8 mouse cellular contexts compared by ENCODE assay signal in the genomic region with DNA sequence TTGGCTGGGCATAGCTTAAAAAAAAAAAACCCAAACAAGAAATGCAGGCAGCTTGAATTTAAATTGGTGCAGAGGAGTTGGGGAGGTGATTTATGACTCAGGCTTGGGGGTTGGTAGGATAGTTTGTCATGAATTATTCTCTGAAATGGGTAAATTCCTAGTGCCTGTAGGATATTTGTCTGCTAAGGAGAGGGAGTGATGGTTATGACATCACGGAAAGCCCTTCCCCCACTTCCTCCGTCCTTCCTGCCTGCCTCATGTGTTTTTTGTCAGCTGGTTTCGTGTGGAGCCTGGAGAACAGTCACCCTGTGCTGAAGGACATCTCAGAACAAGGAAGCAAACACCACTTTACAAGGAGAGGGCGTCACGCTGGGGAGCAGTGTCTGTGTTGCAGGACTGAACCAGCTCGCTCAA. TPM values are rescaled to one million over a fixed set of nuclear protein-coding genes. Genes with fewer than 3 reads are reported as not detected.
DNase-seq lines count a peak whose midpoint lies in the region; ATAC-seq and TF ChIP-seq lines count a peak whose summit lies in the region.

No protein-coding gene starts in this region.

- no peaks in the 10 kb centered on the region for H3K9me3 ChIP-seq in forebrain, embryonic 13.5 days (replicated peaks)
- no peaks in the 10 kb centered on the region for H3K9me3 ChIP-seq in forebrain, embryonic 10.5 days
- H3K9me3 ChIP-seq in intestine, postnatal 0 days (ENCODE audit: control insufficient read depth), result no peaks in the 10 kb centered on the region
- no peaks in the 10 kb centered on the region for H3K9me3 ChIP-seq in limb, embryonic 10.5 days (replicated peaks)

- no peaks in the 10 kb centered on the region for H3K27me3 ChIP-seq in forebrain, embryonic 13.5 days
- no peaks in the 10 kb centered on the region for H3K27me3 ChIP-seq in forebrain, embryonic 10.5 days (ENCODE audit: poor library complexity, severe bottlenecking)
- H3K27me3 ChIP-seq in heart, adult 2 months (ENCODE audit: control insufficient read depth, insufficient read depth, low read length), result no peaks in the 10 kb centered on the region
- H3K27me3 ChIP-seq in intestine, postnatal 0 days (replicated peaks; ENCODE audit: control insufficient read depth, insufficient read depth, low read length), result no peaks in the 10 kb centered on the region
- no peaks in the 10 kb centered on the region for H3K27me3 ChIP-seq in limb, embryonic 10.5 days (ENCODE audit: low read depth, poor library complexity, severe bottlenecking)

- H3K4me3 ChIP-seq in forebrain, embryonic 13.5 days, result no peak overlapping the region
- no peak overlapping the region for H3K4me3 ChIP-seq in forebrain, embryonic 10.5 days
- no peak overlapping the region for H3K4me3 ChIP-seq in heart, adult 2 months
- no peak overlapping the region for H3K4me3 ChIP-seq in intestine, postnatal 0 days (ENCODE audit: low read depth, low read length)
- no peak overlapping the region for H3K4me3 ChIP-seq in limb, embryonic 10.5 days

- DNase-seq in forebrain, embryonic 10.5 days (ENCODE audit: extremely low spot score, low spot score), result no peak
- peak; percentile 85 for DNase-seq in adrenal gland, postnatal 14 days
- DNase-seq in heart, adult 2 months, result peak; percentile 55 to 76
- peak; percentile 48 for DNase-seq in limb, embryonic 10.5 days (ENCODE audit: low spot score)
- peak; percentile 74 for DNase-seq in mesoderm, embryonic 11.5 days (ENCODE audit: low read depth, low spot score)
- DNase-seq in testis, postnatal 10 days (ENCODE audit: low spot score), result peak; percentile 56

- no peak overlapping the region for H3K9ac ChIP-seq in forebrain, embryonic 13.5 days
- H3K9ac ChIP-seq in heart, adult 2 months (ENCODE audit: low read depth, low read length), result no peak overlapping the region
- H3K9ac ChIP-seq in intestine, postnatal 0 days (ENCODE audit: low read depth, low read length), result 0 out of 2 replicates have a peak overlapping the region, but pooled peaks have one; percentile 7

- no peak for TF ChIP-seq POLR2A in heart, adult 2 months (IDR thresholded peaks at IDR 0.05; ENCODE audit: insufficient read depth, low read depth, low read length)

- H3K4me1 ChIP-seq in forebrain, embryonic 13.5 days, result peaks cover 57% of the 10 kb centered on the region
- H3K4me1 ChIP-seq in forebrain, embryonic 10.5 days, result peaks cover 56% of the 10 kb centered on the region
- H3K4me1 ChIP-seq in heart, adult 2 months (ENCODE audit: control insufficient read depth, insufficient read depth, low read length), result peaks cover 37% of the 10 kb centered on the region
- H3K4me1 ChIP-seq in intestine, postnatal 0 days (replicated peaks; ENCODE audit: control insufficient read depth, insufficient read depth, low read length), result peaks cover 16% of the 10 kb centered on the region
- H3K4me1 ChIP-seq in limb, embryonic 10.5 days, result peaks cover 48% of the 10 kb centered on the region

- H3K27ac ChIP-seq in forebrain, embryonic 13.5 days, result no peak overlapping the region
- no peak overlapping the region for H3K27ac ChIP-seq in forebrain, embryonic 10.5 days
- H3K27ac ChIP-seq in heart, adult 2 months, result peak overlapping the region; percentile 43
- H3K27ac ChIP-seq in intestine, postnatal 0 days (ENCODE audit: low read depth, low read length), result peak overlapping the region; percentile 62; the same call in 1 of the 2 replicates
- no peak overlapping the region for H3K27ac ChIP-seq in limb, embryonic 10.5 days

- ATAC-seq in forebrain, embryonic 13.5 days, result 0 out of 2 replicates have a peak, but pooled peaks have one; percentile 37
- peak; percentile 76 for ATAC-seq in intestine, postnatal 0 days

- H3K79me2 ChIP-seq in heart, adult 2 months (replicated peaks; ENCODE audit: control insufficient read depth, insufficient read depth, low read length), result peaks cover 19% of the 10 kb centered on the region

- no peaks in the 10 kb centered on the region for H3K36me3 ChIP-seq in forebrain, embryonic 13.5 days (ENCODE audit: poor library complexity, severe bottlenecking)
- no peaks in the 10 kb centered on the region; the same call in 1 of the 2 replicates for H3K36me3 ChIP-seq in forebrain, embryonic 10.5 days (replicated peaks)
- peaks cover 25% of the 10 kb centered on the region for H3K36me3 ChIP-seq in heart, adult 2 months (ENCODE audit: control insufficient read depth, insufficient read depth, low read length)
- H3K36me3 ChIP-seq in intestine, postnatal 0 days (ENCODE audit: control insufficient read depth, insufficient read depth), result no peaks in the 10 kb centered on the region
- H3K36me3 ChIP-seq in limb, embryonic 10.5 days, result no peaks in the 10 kb centered on the region

- 54% methylated on average over 6 of the region's 6 CpGs for WGBS in forebrain, embryonic 13.5 days
- WGBS in forebrain, embryonic 10.5 days, result 57% methylated on average over 6 of the region's 6 CpGs
- 3% methylated on average over 6 of the region's 6 CpGs for WGBS in heart, adult 2 months
- WGBS in intestine, postnatal 0 days, result 7% methylated on average over 6 of the region's 6 CpGs
- 23% methylated on average over 6 of the region's 6 CpGs for WGBS in limb, embryonic 10.5 days

- TF ChIP-seq CTCF in heart, adult 2 months (IDR thresholded peaks at IDR 0.05), result no peak
- no peak for TF ChIP-seq CTCF in intestine, postnatal 0 days (IDR thresholded peaks at IDR 0.05; ENCODE audit: low read depth)

- intact Hi-C loops in heart, adult 2 months (cut with DNase I), result no loop called here

- no peak overlapping the region for H3K4me2 ChIP-seq in forebrain, embryonic 13.5 days
- H3K4me2 ChIP-seq in intestine, postnatal 0 days (replicated peaks; ENCODE audit: low read depth), result no peak overlapping the region

- peak; percentile 91 for TF ChIP-seq EP300 in heart, adult 2 months (IDR thresholded peaks at IDR 0.05; ENCODE audit: insufficient read depth, low read depth, low read length)

RNA-seq across cellular contexts. Expression of a gene that starts 31.7 kb away (rescaled TPM):
- polyA plus RNA-seq in forebrain, embryonic 13.5 days (2015; fragmentation: Nextera tagmentation; extraction: Ambion mirVana), result 12.7 and 14.5 TPM in 2 replicates
- polyA plus RNA-seq in forebrain, embryonic 10.5 days (2016; fragmentation: Nextera tagmentation; extraction: Ambion mirVana), result 9.1 TPM in 2 replicates
- 61.3 and 65.3 TPM in 2 replicates for total RNA-seq in adrenal gland, postnatal 14 days (2021)
- 10 to 100 TPM; 74.0 to 80.5 TPM for total RNA-seq in heart, adult 2 months (2021)
- polyA plus RNA-seq in heart, adult 2 months (2012; rRNA removed), result 28.2 and 44.8 TPM in 2 replicates
- 8.0 and 8.3 TPM in 2 replicates for polyA plus RNA-seq in intestine, postnatal 0 days (2015; fragmentation: Nextera tagmentation; extraction: Ambion mirVana)
- polyA plus RNA-seq in limb, embryonic 10.5 days (2016; fragmentation: Nextera tagmentation; extraction: Ambion mirVana), result 8.2 and 8.9 TPM in 2 replicates

Comparison
In these comparisons a context has a peak if more than half of its experiments do, and no peak if none do; other contexts are left out.
1. H3K27ac ChIP-seq: peak in heart, adult 2 months (single experiment) and intestine, postnatal 0 days (single experiment); none in forebrain, embryonic 13.5 days (single experiment), forebrain, embryonic 10.5 days (single experiment) and limb, embryonic 10.5 days (single experiment).